Mouse (Mus musculus): ENCODE measurements around the gene Kctd20. TPM values are rescaled to one million over a fixed set of nuclear protein-coding genes. Genes with fewer than 3 reads are reported as not detected.

Kctd20 gene
- 68.0 and 71.8 TPM in 2 replicates for polyA plus RNA-seq (2012; rRNA removed)

DNA sequence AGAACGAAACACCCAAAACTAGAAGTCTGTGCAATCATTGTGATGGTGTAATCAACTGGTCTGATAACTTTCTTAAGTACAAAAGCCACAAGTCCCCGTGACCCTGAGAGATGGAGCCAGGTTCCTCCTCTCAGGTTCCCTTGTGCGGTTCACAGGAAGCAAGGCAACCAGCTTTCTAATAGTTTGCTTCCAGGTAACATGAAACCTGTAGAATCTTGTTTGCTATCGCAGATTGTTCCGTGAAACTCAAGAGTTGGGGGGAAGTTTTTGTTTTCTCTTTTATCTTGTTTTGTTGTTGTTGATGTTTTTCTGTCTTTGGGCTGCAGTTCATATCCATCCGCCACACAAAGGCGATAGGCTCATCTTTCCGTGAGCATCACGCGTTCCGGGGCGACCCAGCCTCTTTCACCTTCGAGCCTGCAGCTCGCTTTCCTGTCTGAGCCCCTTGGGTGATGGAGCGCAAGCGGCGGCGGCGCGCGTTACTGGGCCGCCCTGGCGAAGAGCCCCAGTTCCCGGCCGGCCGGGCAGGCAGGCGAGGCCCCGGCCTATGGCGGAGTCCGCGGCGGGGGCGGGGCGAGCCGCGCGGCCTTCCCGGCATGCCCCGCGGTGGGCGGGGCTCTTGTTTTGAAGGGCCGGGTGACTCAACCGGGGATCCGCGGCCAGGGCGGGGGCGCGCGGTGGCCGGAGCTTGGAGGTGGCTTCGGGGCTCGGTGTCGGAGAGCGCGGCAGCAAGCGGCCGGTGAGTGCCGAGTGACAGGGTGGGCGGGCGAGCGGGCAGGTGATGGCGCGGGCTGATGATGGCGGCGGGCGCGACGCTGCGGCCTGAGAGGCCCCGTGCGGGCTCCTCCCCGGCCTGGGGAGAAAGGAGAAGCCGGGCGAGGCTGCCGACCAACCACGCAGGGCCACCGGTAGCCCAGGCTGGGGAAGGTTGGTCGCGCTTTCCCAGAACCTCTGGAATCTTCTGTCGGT is at the start of gene Kctd20:
TSS of gene Kctd20 (plus strand) at position 120 of the 969 bp plus-strand sequence.

DNA sequence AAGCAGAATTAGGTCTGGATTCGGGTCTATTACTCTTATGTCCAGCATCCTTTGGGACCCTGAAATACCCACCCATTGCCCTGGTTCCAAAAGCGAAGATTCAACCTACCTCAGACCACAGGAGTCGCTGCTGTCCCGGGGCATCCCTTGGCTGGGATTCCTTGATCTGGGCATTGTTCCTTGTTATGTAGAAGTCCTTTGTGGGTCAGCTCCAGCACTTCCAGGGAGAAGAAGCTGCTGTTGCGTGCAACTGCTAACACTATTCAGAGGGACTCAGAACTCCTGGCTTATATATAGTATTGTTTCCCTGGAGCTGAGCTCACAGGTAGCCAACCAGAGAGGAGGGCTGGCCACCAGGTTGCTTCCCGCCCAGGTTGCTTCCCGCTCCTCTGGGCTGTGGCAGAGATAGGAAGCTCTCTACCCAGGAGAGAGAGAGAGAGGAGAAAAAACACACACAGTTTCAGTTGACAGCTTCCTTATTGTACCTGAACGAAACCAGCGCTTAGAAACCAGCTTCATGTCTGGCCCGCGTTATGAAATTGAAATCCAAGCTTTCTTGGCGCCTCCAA is 36.6 kb upstream of the Kctd20 start, which contains the start of gene 4930539E08Rik:
TSS of gene 4930539E08Rik (minus strand) at position 265 of the 569 bp plus-strand sequence.

DNA sequence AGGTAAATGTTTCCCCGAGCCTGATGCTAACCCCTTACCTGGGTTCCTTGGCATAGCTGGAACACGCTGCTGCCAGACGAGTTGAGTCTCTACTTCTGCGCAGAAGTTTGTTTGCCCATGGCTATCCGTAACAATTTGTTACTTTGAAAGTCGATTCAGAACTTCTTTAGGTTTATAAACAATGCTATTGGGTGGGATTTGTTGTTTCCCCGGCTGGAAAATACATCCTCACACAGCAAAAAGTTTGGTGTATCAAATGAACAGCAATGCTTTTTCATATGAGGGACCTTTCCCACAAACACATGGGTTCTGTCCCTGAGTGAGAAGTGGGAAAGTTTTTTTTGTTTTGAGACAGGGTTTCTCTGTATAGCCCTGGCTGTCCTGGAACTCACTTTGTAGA is 8.0 kb upstream of the Kctd20 start, which contains the start of gene Pxt1:
TSS of gene Pxt1 (minus strand) at position 101 of the 400 bp plus-strand sequence.

DNA sequence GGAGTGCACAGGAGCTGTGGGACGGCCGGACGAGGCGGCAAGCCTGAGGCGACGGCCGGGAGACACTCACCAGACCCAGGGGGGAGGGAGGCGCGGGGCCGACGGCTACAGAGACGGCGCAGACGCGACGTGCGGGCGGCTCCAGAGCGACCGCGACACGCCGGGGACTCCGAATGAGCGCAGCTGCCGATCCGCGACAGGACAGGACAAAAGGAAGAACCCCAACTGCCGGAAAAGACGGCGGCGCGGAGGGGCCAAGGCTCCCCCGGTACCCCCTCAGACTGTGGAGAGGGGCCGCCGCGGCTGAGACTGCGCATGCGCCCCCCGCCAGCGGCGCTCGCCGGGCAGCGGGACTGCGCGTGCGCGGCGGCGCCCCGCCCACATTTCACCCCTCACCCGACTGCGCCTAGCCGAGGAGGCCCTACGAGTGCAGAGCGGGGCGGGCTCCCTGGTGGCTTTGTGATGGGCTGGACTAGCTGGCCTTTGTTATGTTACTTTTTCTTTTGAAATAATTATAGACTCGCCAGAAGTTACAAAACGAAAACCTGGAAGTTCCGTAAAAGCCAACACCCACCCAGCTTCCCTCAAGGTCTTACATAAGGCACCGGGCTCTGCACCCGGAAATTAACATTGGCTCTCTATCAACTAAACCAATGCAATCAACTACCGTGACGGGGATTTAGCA is 56.0 kb downstream of the Kctd20 start, which contains the start of gene Stk38:
TSS of gene Stk38 (minus strand) at position 355 of the 685 bp plus-strand sequence.

Other genes starting within 250 kb of the Kctd20 start
- 0.42 and 0.54 TPM in 2 replicates for gene AC170998.1, start 225.9 kb upstream of the Kctd20 start, polyA plus RNA-seq (2012; rRNA removed)
- 1.2 and 6.8 TPM in 2 replicates for gene Mapk13, start 182.7 kb upstream of the Kctd20 start, polyA plus RNA-seq (2012; rRNA removed)
- 42.4 and 48.7 TPM in 2 replicates for gene Brpf3, start 150.9 kb upstream of the Kctd20 start, polyA plus RNA-seq (2012; rRNA removed)
- 0.15 TPM in 1 of 2 replicates, not detected in the other for gene Pnpla1, start 93.5 kb upstream of the Kctd20 start, polyA plus RNA-seq (2012; rRNA removed)
- 0.85 and 0.91 TPM in 2 replicates for gene 4930539E08Rik, start 36.6 kb upstream of the Kctd20 start, polyA plus RNA-seq (2012; rRNA removed)
- gene Pxt1, start 8.1 kb upstream of the Kctd20 start, polyA plus RNA-seq (2012; rRNA removed) = 0.05 TPM in 1 of 2 replicates, not detected in the other
- gene Stk38, start 56.0 kb downstream of the Kctd20 start, polyA plus RNA-seq (2012; rRNA removed) = 115 and 119 TPM in 2 replicates
- 386 and 446 TPM in 2 replicates for gene Srsf3, start 80.7 kb downstream of the Kctd20 start, polyA plus RNA-seq (2012; rRNA removed)
- gene Cdkn1a, start 139.0 kb downstream of the Kctd20 start, polyA plus RNA-seq (2012; rRNA removed) = 23.7 and 36.1 TPM in 2 replicates
- gene Rab44, start 162.2 kb downstream of the Kctd20 start, polyA plus RNA-seq (2012; rRNA removed) = 0.27 and 0.98 TPM in 2 replicates

Measured in central nervous system, embryonic 14 days (tissue).